Mouse (Mus musculus) right cerebral cortex, postnatal 4 days (tissue): ENCODE results near the gene Cacng5.
A peak's percentile ranks its signal among the peaks of the same experiment; 100 is the strongest.

Experiments used
- DNase-seq: peaks from one replicate; pipeline ENCODE4 v3.0.0-alpha.2; 2022

Cacng5 gene

GRCm38 (mm10) chr11:107914634-107915226 is at the start of gene Cacng5:
Cacng5 (minus strand) TSS chr11:107915055.
- peak; percentile 59 for DNase-seq

GRCm38 (mm10) chr11:107957566-107958350 is 42.9 kb upstream of the Cacng5 start:
- DNase-seq = no peak

GRCm38 (mm10) chr11:107955191-107956062 is 40.6 kb upstream of the Cacng5 start:
- DNase-seq = no peak

GRCm38 (mm10) chr11:107951431-107951830 is 36.6 kb upstream of the Cacng5 start:
- DNase-seq = no peak

- DNase-seq = no peak
Measured at GRCm38 (mm10) chr11:107950658-107951057, 35.8 kb upstream of the Cacng5 start.

DNA sequence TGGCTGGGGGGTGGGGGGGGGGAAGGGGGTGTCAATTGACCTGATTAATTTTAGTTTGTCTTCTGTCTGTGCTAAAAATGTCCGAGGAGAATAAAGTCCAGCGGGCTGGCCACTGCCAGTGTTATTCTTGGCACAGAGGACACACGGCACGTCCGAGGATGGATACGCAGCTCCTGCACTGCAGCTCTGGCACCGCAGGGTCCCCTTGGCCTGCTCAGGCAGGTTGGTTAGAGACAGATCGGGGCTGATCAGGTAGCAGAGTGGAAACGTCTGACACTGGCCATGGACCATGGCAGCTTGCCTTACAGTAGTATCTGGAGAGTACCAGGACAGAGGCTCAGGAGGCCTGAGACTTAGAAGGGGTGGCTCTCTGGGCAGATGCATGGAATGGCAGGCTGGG is 35.4 kb upstream of the Cacng5 start:
- no peak for DNase-seq

DNA sequence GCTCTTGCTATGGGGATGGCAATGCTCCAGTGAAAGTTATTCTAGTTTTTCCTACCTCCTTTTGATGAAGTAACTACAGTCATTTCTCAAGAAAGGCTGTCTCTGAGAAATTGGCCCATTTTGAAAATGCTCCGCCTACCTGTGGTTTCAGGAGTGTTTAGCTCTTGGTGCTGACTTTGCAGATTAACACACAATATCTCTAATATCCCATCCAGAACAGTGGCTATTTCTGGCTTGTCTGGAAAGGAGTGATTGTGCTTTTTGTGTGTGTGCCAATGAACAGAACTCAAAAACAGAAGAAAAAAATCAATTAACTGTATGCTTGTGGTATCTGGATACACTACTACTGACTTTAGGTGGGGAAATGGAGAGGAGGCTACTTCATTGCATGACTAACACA is 33.1 kb upstream of the Cacng5 start:
- DNase-seq = no peak

DNA sequence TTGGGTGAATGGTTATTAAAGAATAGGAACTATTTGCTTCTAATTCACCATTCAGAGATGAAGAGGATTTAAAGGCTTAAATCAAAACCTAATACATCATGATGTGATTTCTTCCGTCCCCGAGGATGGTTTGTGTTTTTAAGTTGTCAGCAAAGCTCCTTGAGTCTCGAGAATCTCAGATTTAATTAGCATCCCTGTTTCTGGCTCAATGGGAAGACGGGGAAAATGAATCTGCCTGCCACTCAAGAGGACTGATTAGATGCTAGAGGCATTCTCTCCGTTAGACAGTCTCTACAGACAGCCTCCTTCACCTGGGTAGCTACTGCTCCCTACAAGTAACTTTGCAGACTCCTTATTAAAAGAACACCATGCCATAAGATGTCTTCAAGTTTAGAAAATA is 32.0 kb upstream of the Cacng5 start:
- no peak for DNase-seq

DNA sequence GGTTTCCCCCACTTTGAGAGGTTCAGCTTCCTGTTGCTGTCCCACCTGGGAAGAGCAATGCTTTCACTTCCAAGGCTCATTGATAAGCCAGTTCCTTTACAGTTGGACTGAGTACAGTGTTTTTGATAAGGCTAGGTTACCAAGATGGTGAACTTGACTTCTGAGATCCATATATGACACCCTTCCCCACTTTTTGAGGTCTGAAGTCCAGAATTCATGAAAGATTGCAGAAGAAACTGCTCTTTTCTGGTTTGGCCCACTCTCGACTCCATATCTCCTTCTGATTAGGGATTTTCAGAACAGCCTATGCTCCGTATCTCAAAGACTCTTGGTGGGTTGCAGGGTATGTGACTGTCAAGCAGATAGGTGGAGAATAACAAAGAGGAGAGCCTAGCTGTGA is 22.1 kb upstream of the Cacng5 start:
- no peak for DNase-seq

DNA sequence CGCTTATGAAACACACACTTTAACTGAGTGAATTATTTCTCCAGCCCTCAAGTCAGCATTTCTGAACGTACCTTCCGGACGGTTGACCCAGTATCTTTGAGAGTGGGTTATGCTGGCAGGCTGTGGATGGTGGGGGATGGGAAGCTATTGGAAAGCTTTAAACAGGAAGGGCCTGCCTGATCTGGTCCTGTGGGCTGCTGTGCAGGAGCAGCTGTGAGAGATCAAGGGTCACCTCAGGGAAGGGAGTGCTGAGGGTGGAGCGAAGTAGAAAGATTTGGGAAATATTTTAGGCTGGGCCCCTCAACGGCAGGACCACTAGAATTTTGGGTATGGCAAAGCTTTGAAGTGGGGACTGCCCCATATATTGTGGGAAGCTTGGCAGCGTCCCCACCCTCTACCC is 16.9 kb upstream of the Cacng5 start:
- no peak for DNase-seq

DNA sequence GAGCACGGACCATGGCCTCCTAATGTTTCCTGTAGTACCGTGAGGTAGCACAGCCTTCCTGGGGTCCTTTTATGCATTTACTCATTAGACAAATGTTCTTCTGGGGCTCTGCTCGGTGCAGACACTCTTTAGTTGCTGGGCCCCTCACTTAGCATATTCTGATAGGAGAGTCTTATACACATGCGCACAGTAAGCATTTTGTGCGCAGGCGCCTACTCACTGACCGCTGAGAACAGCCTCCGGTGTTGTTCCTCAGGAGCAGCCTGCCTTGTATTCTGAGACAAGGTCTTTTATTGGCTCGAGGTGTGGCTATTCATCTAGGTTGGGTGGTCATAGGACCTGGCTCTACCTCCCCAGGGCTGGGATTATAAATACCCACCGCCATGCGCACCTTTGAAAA is 16.4 kb upstream of the Cacng5 start:
- no peak for DNase-seq

- DNase-seq = no peak
Measured at GRCm38 (mm10) chr11:107929712-107930111, 14.9 kb upstream of the Cacng5 start.

DNA sequence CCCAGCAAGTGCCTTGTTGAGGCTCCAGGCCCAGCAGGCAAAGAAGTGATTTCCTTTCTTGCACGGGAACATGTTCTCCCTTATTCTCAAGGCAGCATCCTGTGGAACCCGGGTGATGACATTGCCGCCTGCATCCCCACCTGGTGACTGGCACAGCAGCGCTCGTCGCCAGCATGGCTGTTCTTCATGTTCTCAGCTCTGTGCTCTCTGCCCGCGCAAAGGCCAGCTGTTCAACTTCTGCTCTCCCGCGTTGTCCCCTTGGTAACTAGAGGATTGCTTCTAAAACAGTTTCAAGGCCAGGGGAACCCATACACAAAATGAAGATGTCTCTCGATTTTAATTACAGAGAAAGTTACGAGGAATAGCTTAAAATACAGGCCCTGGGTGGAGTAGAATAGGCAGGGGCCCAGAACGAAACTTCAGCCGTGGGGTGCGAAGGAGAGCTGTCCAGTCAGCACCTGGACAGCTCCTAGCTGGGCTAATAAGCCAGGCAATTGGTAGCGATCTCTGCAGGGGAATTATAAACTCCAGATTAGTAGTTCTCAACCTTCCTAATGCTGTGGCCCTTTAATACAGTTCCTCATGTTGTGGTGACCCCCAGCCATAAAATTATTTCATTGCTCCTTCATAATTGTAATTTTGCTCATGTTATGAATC is 5.1 kb upstream of the Cacng5 start:
- DNase-seq = no peak

DNA sequence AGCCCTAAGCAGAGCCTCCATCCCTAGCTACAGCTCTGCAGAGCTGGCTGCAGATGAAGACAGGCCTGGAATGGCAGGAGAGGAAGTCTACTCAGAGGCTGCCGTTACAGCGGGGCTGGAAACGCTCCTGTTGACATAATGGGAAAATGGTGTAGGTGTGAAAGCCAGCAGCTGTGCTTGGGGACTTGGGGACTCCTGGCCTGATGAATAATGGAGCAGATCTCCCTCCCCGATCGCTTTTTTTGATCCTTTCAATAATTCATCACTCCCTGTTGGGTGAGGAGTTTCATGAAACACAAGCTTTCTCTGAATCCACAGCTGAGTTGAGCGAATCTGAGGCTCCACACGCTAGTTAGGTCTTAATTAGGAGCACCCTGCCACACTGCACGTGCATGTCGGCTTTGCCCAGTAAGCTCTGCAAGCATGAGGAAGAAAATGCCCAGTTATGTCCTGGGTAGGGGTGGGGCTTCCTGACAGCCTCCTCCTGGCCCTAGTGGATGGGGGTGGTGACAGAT is 2.9 kb upstream of the Cacng5 start:
- no peak for DNase-seq

DNA sequence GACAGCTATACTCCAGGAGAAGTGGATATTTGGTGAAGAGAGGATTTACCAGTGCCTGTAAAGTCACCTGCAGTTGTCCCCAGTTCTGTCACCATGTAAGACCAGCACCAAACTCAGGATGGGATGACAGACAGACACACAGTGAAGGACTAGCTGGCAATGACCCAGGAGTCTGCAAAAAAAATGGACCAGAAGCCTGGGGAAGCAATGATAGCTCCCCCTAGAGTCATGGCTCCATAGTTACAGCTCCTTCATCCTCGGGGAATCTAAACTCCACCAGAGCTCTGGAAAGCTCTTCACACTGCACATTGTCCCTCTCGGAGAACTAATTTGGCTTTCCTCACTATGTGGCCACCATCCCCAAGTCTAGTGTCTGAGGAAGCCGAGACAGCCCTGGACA is 1.5 kb downstream of the Cacng5 start:
- DNase-seq = no peak

- no peak for DNase-seq
Measured at GRCm38 (mm10) chr11:107905364-107905763, 9.5 kb downstream of the Cacng5 start.

- DNase-seq = no peak
Measured at GRCm38 (mm10) chr11:107903966-107904605, 10.8 kb downstream of the Cacng5 start.

- no peak for DNase-seq
Measured at GRCm38 (mm10) chr11:107900470-107900869, 14.4 kb downstream of the Cacng5 start.

DNA sequence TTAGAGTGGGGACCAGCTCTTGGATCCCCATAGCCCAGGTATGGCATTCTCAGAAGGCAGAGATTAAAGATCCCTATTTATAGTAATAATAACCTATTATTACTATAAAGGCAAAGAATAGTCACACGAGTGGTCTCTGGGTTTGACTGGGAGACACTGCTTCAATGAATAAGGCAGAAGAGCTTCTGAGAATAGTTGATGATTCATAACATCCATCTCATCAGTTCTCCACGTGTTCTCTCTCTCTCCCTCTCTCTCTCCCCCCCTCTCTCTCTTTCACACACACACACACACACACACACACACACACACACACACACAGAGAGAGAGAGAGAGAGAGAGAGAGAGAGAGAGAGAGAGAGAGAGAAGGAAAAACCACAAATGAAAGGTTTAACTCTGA is 16.2 kb downstream of the Cacng5 start:
- DNase-seq = no peak

- DNase-seq = no peak
Measured at GRCm38 (mm10) chr11:107895635-107896034, 19.2 kb downstream of the Cacng5 start.

DNA sequence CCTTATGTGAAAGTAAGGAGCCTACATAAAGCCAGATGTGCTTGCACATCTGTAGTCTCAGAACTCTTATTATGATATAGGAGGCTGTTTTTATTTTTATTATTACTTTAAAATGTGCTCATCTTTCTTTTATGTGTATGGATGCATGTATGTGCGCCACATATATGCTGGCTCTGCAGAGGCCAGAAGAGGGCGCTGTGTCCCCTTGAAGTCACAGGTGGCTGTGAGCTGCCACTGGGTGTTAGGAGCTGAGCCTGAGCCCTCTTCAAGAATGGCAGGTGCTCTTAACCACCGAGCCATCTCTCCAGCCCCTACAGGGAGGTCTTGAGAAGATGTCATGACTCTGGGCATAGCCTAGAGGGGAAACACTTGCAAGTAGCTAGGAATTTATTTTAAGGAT is 23.5 kb downstream of the Cacng5 start:
- no peak for DNase-seq

GRCm38 (mm10) chr11:107887342-107887741 is 27.5 kb downstream of the Cacng5 start:
- no peak for DNase-seq
